Mouse (Mus musculus) inflammation-experienced regulatory T-cells (primary cell): ENCODE measurements around the gene Olfr303. TPM values are rescaled to one million over a fixed set of nuclear protein-coding genes. Genes with fewer than 3 reads are reported as not detected.

Experiments
- polyA plus RNA-seq, 2 experiments: library from polyadenylated mRNA; unstranded; fragments of 100-300 nt; shearing (Covaris generic); gene quantifications; one replicate each; pipeline ENCODE4 v1.2.1; 2017

The Olfr303 gene
- not detected for polyA plus RNA-seq

DNA sequence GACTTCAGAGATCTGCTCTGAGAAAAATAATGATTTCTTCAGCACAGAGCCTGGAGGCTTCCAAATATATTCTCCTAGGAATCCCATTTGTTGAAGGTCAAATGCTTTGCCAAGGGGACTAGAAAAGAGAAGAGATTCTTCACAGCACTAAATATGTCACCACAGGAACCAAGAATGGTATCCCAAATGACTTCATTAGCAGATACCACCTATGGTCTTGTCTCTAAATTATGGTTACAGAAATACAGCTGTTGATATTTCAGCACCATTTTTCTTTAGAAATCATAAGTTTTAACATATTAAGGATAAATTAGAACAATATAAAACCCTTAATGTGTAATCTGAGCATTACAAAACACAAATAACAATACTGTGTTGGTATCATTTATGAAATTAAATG is at the start of gene Olfr303:
Gene Olfr303, minus strand, starts transcription at position 101 of the 400 bp plus-strand sequence.

DNA sequence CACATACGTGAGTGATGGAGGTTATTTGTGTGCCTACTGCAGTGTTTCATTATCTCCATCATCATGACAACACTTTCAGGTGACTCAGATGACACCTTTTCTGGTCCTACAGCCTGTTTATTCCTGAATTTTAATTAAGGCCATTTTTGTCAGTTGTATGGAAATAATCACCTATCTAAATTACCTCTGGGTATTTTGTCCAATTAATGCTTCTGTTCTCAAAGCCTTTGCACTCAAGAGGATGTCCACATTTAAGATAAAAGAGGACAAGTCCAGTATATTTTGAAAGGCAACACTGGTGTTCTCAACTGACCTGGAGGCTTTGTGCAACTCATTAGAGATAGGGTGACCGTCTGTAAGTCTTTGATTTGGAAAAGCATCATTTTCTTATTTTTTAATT is 6.0 kb upstream of the Olfr303 start, which contains the start of gene Olfr301:
Gene Olfr301, plus strand, starts transcription at position 301 of the 400 bp plus-strand sequence.

DNA sequence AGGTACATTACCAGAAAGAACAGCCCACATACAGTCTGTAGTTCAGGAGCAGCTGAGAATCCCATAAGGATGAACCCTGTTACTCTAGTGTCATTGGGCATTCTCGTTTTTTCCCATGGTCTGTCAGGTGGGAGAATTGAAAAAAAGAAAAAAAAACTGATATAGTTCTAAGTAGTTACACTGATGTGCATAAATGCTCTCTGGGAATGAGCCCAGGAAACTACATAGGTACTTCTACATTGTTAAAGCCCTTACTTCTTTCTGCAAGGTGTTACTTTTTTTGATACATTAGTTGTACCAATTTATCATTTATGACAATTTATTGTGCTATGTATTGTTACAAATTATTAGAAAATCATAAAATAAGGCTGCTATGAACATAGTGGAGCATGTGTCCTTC is 11.0 kb downstream of the Olfr303 start, which contains the start of gene Olfr304:
Gene Olfr304, minus strand, starts transcription at position 101 of the 400 bp plus-strand sequence.

DNA sequence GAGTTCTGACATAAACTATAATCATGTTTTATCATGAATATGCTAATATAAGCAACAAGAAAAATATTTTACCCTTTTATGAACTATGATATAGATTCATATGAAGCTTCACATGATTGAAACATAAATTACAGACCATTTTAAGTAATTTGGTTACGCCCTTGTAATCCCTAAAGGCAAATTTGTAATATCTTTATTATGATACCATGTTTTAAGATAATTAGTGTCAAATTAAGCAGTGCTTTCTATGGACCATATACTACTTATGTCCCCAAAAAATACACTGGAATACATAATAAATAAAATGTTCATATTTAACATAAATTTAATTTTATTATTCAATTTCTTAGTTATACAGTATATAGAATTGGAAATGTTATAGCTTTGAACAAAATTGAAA is 30.8 kb downstream of the Olfr303 start, which contains the start of gene Olfr305:
Gene Olfr305, minus strand, starts transcription at position 101 of the 400 bp plus-strand sequence.

Other genes starting within 250 kb of the Olfr303 start
- under 1 TPM in 1 of 2 experiments, not detected in 1; 0.10 TPM for gene Vmn2r75, start 226.0 kb downstream of the Olfr303 start, polyA plus RNA-seq
- gene Vmn2r76, start 151.5 kb downstream of the Olfr303 start, polyA plus RNA-seq, result under 1 TPM; 0.06 to 0.59 TPM
- under 1 TPM in 1 of 2 experiments, not detected in 1; 0.69 TPM for gene Olfr310, start 120.6 kb downstream of the Olfr303 start, polyA plus RNA-seq
- gene Olfr309, start 84.1 kb downstream of the Olfr303 start, polyA plus RNA-seq, result not detected
- not detected for gene Olfr308, start 72.2 kb downstream of the Olfr303 start, polyA plus RNA-seq
- gene Olfr307, start 60.2 kb downstream of the Olfr303 start, polyA plus RNA-seq, result under 1 TPM in 1 of 2 experiments, not detected in 1; 0.08 TPM
- not detected for gene Olfr305, start 30.9 kb downstream of the Olfr303 start, polyA plus RNA-seq
- under 1 TPM in 1 of 2 experiments, not detected in 1; 0.48 TPM for gene Olfr304, start 11.1 kb downstream of the Olfr303 start, polyA plus RNA-seq
- gene Olfr301, start 6.1 kb upstream of the Olfr303 start, polyA plus RNA-seq, result not detected
- under 1 TPM in 1 of 2 experiments, not detected in 1; 0.07 TPM for gene Olfr299, start 62.1 kb upstream of the Olfr303 start, polyA plus RNA-seq
- gene Olfr298, start 94.7 kb upstream of the Olfr303 start, polyA plus RNA-seq, result not detected
- gene Olfr297, start 122.2 kb upstream of the Olfr303 start, polyA plus RNA-seq, result not detected
- gene Olfr295, start 186.1 kb upstream of the Olfr303 start, polyA plus RNA-seq, result under 1 TPM; 0.16 to 0.22 TPM
- gene Olfr294, start 218.9 kb upstream of the Olfr303 start, polyA plus RNA-seq, result not detected